Mouse (Mus musculus) ES-E14 (cell line): ENCODE results near the gene Npas3. TPM values are rescaled to one million over a fixed set of nuclear protein-coding genes. Genes with fewer than 3 reads are reported as not detected.
A peak's percentile ranks its signal among the peaks of the same experiment; 100 is the strongest.

Source experiments
- DNase-seq: peaks from one replicate; pipeline ENCODE4 v3.0.0-alpha.2; 2013; ENCODE audit warnings: low read depth, low spot score
- H3K27ac ChIP-seq: 2 replicates; pipeline ENCODE4 v1.5.1; 2012; ENCODE audit warnings: low read depth, mild to moderate bottlenecking, low read length, moderate library complexity, mixed read lengths; ENCODE audit not compliant: poor library complexity, insufficient read depth, severe bottlenecking
- H3K36me3 ChIP-seq: 2 replicates; pipeline ENCODE4 v1.6.1; 2012; ENCODE audit warnings: mild to moderate bottlenecking, low read length, moderate library complexity, mixed read lengths; ENCODE audit not compliant: control insufficient read depth, poor library complexity, insufficient read depth, severe bottlenecking
- H3K4me1 ChIP-seq, 2 experiments: fragments of 150-350 bp in 1 of 2; sonication (generic) in 1 of 2; 2 replicates each; pipeline ENCODE4 v1.6.1; 2012; ENCODE audit warnings: low read length in 2 of 2, mild to moderate bottlenecking in 1 of 2, mixed read lengths in 1 of 2; ENCODE audit not compliant: control insufficient read depth in 2 of 2, insufficient read depth in 2 of 2, poor library complexity in 1 of 2
- H3K4me3 ChIP-seq, 2 experiments: fragments of 150-350 bp in 1 of 2; sonication (generic) in 1 of 2; 2 replicates each; pipeline ENCODE4 v1.5.1; 2012; ENCODE audit warnings: low read length in 2 of 2, low read depth in 1 of 2, mild to moderate bottlenecking in 1 of 2, mixed read lengths in 1 of 2; ENCODE audit not compliant: insufficient read depth in 1 of 2, poor library complexity in 1 of 2, severe bottlenecking in 1 of 2
- H3K9ac ChIP-seq: 2 replicates; pipeline ENCODE4 v1.6.1; 2012; ENCODE audit warnings: low read depth, mild to moderate bottlenecking, low read length, mixed read lengths; ENCODE audit not compliant: poor library complexity, insufficient read depth, severe bottlenecking
- H3K9me3 ChIP-seq: fragments of 150-350 bp; sonication (generic); 2 replicates; pipeline ENCODE4 v1.6.1; 2012; ENCODE audit warnings: low read depth, mild to moderate bottlenecking, low read length; ENCODE audit not compliant: control insufficient read depth, insufficient read depth
- CHD2 ChIP-seq: IDR thresholded peaks from 2 replicates; pipeline ENCODE4 v1.6.1; 2014; ENCODE audit warnings: mild to moderate bottlenecking, low read depth, low read length, inconsistent platforms
- HCFC1 ChIP-seq: IDR thresholded peaks from 2 replicates; pipeline ENCODE4 v1.6.1; 2012; ENCODE audit warnings: low read length, inconsistent platforms, borderline replicate concordance; ENCODE audit not compliant: insufficient read depth
- MAFK ChIP-seq: IDR thresholded peaks from 2 replicates; pipeline ENCODE4 v1.6.1; 2014; ENCODE audit warnings: mild to moderate bottlenecking, low read depth, low read length, inconsistent platforms; ENCODE audit not compliant: insufficient read depth
- ZC3H11A ChIP-seq: IDR thresholded peaks from 2 replicates; pipeline ENCODE4 v1.6.1; 2012; ENCODE audit warnings: low read depth, mild to moderate bottlenecking, inconsistent platforms, low read length, borderline replicate concordance
- ZNF384 ChIP-seq: IDR thresholded peaks from 2 replicates; pipeline ENCODE4 v1.6.1; 2012; ENCODE audit warnings: low read depth, low read length, inconsistent platforms
- in situ Hi-C, 2 experiments: fragments of 600-800 bp; cut with MboI; formaldehyde crosslinking; loops; one replicate each; pipeline ENCODE4 v1.15.1; 2025; ENCODE audit warnings: low sequenced_read_pairs in 2 of 2, inconsistent platforms in 1 of 2; ENCODE audit not compliant: unreplicated experiment in 2 of 2
- total RNA-seq: library from RNA; depleted of rRNA; stranded (reverse); fragments of 300-350 nt; gene quantifications from 2 replicates; pipeline ENCODE4 v1.2.3, GENCODE M21; 2012

The Npas3 gene
- total RNA-seq, 1 experiment: 1.2 TPM

DNA sequence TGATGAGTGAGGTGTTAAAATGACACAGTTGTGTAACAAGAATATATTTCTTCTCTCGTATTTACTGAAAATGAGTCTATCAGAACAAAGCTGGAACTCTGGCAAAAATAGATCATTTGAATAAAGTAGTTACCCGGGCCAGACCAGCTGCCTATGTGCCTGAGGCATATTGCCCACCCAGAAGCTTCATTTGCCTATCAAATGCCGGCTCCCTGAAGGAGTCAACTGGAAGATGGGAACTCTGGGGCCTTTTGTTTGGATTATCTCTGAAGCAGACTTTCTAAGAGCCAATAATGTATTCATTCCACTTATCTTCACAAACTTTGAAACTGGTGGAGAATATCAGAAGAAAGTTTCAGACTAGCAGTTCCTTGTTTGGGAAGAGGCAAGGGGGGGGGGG is 862.5 kb downstream of the Npas3 start:
- no peak for TF ChIP-seq HCFC1
- TF ChIP-seq MAFK: no peak
- no peak for TF ChIP-seq ZNF384
- no peak for TF ChIP-seq ZC3H11A
- TF ChIP-seq CHD2: no peak
- DNase-seq: peak; percentile 59
- in situ Hi-C loops: no loop called here

DNA sequence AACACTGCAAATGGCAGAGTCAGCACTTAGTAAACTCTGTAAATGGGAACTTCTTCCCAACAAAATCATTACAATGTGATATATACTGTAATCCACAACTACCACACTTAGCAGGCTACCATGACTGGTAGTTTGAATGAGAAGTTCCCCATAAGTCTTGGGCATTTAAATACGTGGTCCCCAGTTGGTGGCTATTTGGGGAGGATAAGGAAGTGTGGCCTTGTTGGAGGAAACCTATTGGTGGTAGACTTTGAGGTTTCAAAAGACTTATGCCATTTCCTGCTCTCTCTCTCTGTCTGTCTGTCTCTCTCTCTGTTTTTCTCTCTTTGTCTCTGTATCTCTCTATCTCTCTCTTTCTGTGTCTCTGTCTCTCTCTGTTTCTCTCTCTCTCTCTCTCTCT is 871.9 kb downstream of the Npas3 start:
- no peak for DNase-seq
- TF ChIP-seq HCFC1 (no peak), MAFK (no peak), ZNF384 (no peak), ZC3H11A (no peak), CHD2 (no peak)
- Histone ChIP-seq H3K9ac (no peak overlapping the region), H3K36me3 (no peaks in the 10 kb centered on the region), H3K4me1 (peaks cover 2 to 3% of the 10 kb centered on the region in 2 experiments; a peak in 1 of 4 replicates), H3K27ac (no peak overlapping the region), H3K4me3 (no peak overlapping the region), H3K9me3 (no peaks in the 10 kb centered on the region)
- in situ Hi-C loops: no loop called here

More for the DNA sequence above, 862.5 kb downstream of the Npas3 start:
- no peaks in the 10 kb centered on the region for H3K36me3 ChIP-seq
- no peak overlapping the region for H3K4me3 ChIP-seq
- H3K4me1 ChIP-seq: peaks cover 3 to 9% of the 10 kb centered on the region in 2 experiments; a peak in 1 of 4 replicates
- no peak overlapping the region for H3K9ac ChIP-seq
- H3K27ac ChIP-seq: no peak overlapping the region; the same call in 1 of the 2 replicates
- no peaks in the 10 kb centered on the region for H3K9me3 ChIP-seq

DNA sequence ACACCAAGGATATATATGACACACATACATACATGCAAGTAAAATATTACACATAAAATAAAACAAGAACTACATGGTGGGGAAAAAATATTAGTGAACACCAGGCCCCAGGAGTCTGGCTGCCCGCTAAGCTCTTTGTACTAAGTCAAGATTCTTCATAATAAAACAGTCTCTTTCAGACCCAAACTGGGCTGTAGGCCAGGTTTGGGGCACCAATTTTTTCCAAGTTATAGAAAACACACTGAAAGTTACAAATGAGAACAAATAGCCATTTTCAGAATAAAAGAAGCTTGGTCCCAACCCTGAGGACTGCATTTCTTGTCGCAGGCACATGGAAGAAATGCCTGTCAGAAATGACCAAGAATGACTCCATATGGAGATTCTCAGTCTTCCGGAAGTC is 872.8 kb downstream of the Npas3 start:
- in situ Hi-C loops: no loop called here
- no peak for TF ChIP-seq HCFC1
- TF ChIP-seq ZC3H11A: no peak
- TF ChIP-seq ZNF384: no peak
- TF ChIP-seq CHD2: no peak
- TF ChIP-seq MAFK: no peak
- H3K27ac ChIP-seq: no peak overlapping the region
- peaks cover 4 to 8% of the 10 kb centered on the region in 2 experiments; a peak in 2 of 4 replicates for H3K4me1 ChIP-seq
- no peak overlapping the region for H3K9ac ChIP-seq
- DNase-seq: no peak
- no peak overlapping the region for H3K4me3 ChIP-seq
- H3K36me3 ChIP-seq: no peaks in the 10 kb centered on the region
- no peaks in the 10 kb centered on the region for H3K9me3 ChIP-seq
